Mouse (Mus musculus): ENCODE results near the gene Ikzf4.

DNA sequence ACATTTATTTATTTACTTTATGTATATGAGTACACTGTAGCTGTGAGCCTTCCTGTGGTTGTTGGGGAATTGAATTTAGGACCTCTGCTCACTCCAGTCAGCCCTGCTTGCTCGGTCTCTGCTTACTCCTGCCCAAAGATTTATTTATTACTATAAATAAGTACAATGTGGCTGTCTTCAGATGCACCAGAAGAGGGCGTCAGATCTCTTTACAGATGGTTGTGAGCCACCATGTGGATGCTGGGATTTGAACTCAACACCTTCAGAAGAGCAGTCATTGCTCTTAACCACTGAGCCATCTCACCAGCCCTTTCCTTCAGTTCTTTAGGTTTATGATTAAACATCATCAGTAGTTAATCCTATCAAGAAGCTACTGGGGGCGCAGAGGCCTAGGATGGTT lies 30.9 kb downstream of the Ikzf4 start:
- TF ChIP-seq CTCF (IDR thresholded peaks at IDR 0.05; ENCODE audit: low read depth) (peak; percentile 55), EP300 (IDR thresholded peaks at IDR 0.05; ENCODE audit: low read depth) (no peak)
